ENCODE assay signal across 8 mouse cellular contexts in genomic region chr16:13371740-13372287, GRCm38 (mm10).
DNase-seq lines count a peak whose midpoint lies in the region; ATAC-seq lines count a peak whose summit lies in the region.

No protein-coding gene starts in this region.

- H3K4me3 ChIP-seq in intestine, embryonic 14.5 days (ENCODE audit: low read depth, low read length), result no peak overlapping the region
- H3K4me3 ChIP-seq in macrophage (ENCODE audit: inconsistent target), result no peak overlapping the region

- H3K9ac ChIP-seq in intestine, embryonic 14.5 days (ENCODE audit: low read length), result no peak overlapping the region

- ATAC-seq in intestine, embryonic 14.5 days (replicated peaks; ENCODE audit: low FRiP score, low TSS enrichment, low read depth), result peak; percentile 74

- H3K79me2 ChIP-seq in macrophage (ENCODE audit: inconsistent target), result no peaks in the 10 kb centered on the region; the same call in 1 of the 2 replicates

- DNase-seq in adrenal gland, postnatal 10 days, result peak; percentile 96
- DNase-seq in embryo, embryonic 11.5 days (ENCODE audit: low read depth, low spot score), result peak; percentile 38
- peak; percentile 91 for DNase-seq in gastrocnemius, postnatal 25 days
- peak; percentile 73 for DNase-seq in intestine, embryonic 14.5 days (ENCODE audit: low spot score)
- DNase-seq in left cerebral cortex, adult 9 months (ENCODE audit: low spot score in 2 of 2), result peak; percentile 61 to 89
- DNase-seq in right cerebral cortex, postnatal 14 days, result peak; percentile 88
- no peak for DNase-seq in B cell, adult 2 months

- H3K36me3 ChIP-seq in intestine, embryonic 14.5 days (ENCODE audit: control insufficient read depth, insufficient read depth, low read length), result peaks cover 3% of the 10 kb centered on the region; the same call in 1 of the 2 replicates
- H3K36me3 ChIP-seq in macrophage (ENCODE audit: inconsistent target), result no peaks in the 10 kb centered on the region

- no peaks in the 10 kb centered on the region for H3K9me3 ChIP-seq in intestine, embryonic 14.5 days (ENCODE audit: control insufficient read depth, low read length)

- 14% methylated on average over 11 of the region's 11 CpGs for whole genome bisulfite sequencing in intestine, embryonic 14.5 days
- WGBS in macrophage (ENCODE audit: missing documents), result 17% methylated on average over 11 of the region's 11 CpGs

- peaks cover 16% of the 10 kb centered on the region for H3K4me1 ChIP-seq in intestine, embryonic 14.5 days (replicated peaks; ENCODE audit: control insufficient read depth, insufficient read depth, low read length)

- H3K27me3 ChIP-seq in intestine, embryonic 14.5 days (replicated peaks; ENCODE audit: control insufficient read depth, insufficient read depth, low read length), result no peaks in the 10 kb centered on the region

- H3K4me2 ChIP-seq in intestine, embryonic 14.5 days (ENCODE audit: low read length), result 0 out of 2 replicates have a peak overlapping the region, but pooled peaks have one; percentile 4

- H3K27ac ChIP-seq in intestine, embryonic 14.5 days (ENCODE audit: low read depth), result no peak overlapping the region
- H3K27ac ChIP-seq in macrophage, result peak overlapping the region; percentile 15; the same call in 1 of the 2 replicates

Comparison
In these comparisons a context has a peak if more than half of its experiments do, and no peak if none do; other contexts are left out.
1. DNase-seq: peak in adrenal gland, postnatal 10 days (single experiment), embryo, embryonic 11.5 days (single experiment), gastrocnemius, postnatal 25 days (single experiment), intestine, embryonic 14.5 days (single experiment), left cerebral cortex, adult 9 months (2 of 2) and right cerebral cortex, postnatal 14 days (single experiment); none in B cell, adult 2 months (0 of 2).